Mouse (Mus musculus) CH12.LX (cell line): ENCODE measurements at regions not wholly inside any gene's neighbourhood (a gene's known extent, or its start where the extent isn't known, plus 50 kb on each side); places are given as distances from the start of the nearest gene placed in this dataset.

Source experiments
- DNase-seq: peaks from one replicate; pipeline ENCODE4 v3.0.0-alpha.2; 2013; ENCODE audit errors: extremely low read depth
- H3K27ac ChIP-seq: 2 replicates; pipeline ENCODE4 v1.5.1; 2012; ENCODE audit warnings: low read depth, mild to moderate bottlenecking, control low read depth, moderate library complexity; ENCODE audit not compliant: insufficient read depth
- H3K27me3 ChIP-seq: replicated peaks from 2 replicates; pipeline ENCODE3; 2012; ENCODE audit warnings: inconsistent platforms
- H3K36me3 ChIP-seq, 2 experiments: replicated peaks in 1 of 2; 2 replicates each; pipeline versions ENCODE3 to v1.6.1; 2012; ENCODE audit warnings: inconsistent platforms in 1 of 2, low read length in 1 of 2, mild to moderate bottlenecking in 1 of 2, mixed read lengths in 1 of 2, moderate library complexity in 1 of 2; ENCODE audit not compliant: control insufficient read depth in 1 of 2, insufficient read depth in 1 of 2
- H3K4me1 ChIP-seq, 2 experiments: 2 replicates each; pipeline ENCODE4 v1.6.1; 2012; ENCODE audit warnings: inconsistent platforms in 1 of 2, moderate library complexity in 1 of 2; ENCODE audit not compliant: insufficient read depth in 2 of 2, control insufficient read depth in 1 of 2
- H3K4me2 ChIP-seq: 2 replicates; pipeline ENCODE4 v1.6.1; 2012; ENCODE audit warnings: low read depth, mild to moderate bottlenecking, control low read depth; ENCODE audit not compliant: poor library complexity, insufficient read depth, severe bottlenecking
- H3K4me3 ChIP-seq, 3 experiments: fragments of 150-350 bp in 1 of 3; sonication (generic) in 1 of 3; replicated peaks in 1 of 3; 2 replicates each; pipeline versions ENCODE3 to v1.5.1; 2011 to 2012; ENCODE audit warnings: low read depth in 2 of 3, low read length in 2 of 3, mild to moderate bottlenecking in 2 of 3, moderate library complexity in 2 of 3, control low read depth in 1 of 3, improper control_type of control experiment in 1 of 3, inconsistent platforms in 1 of 3, mixed read lengths in 1 of 3; ENCODE audit not compliant: poor library complexity in 1 of 3
- H3K79me2 ChIP-seq: replicated peaks from 2 replicates; pipeline ENCODE4 v1.6.1; 2012; ENCODE audit warnings: mild to moderate bottlenecking, moderate library complexity; ENCODE audit not compliant: control insufficient read depth, poor library complexity, insufficient read depth, severe bottlenecking; ENCODE audit errors: extremely low read depth
- H3K9ac ChIP-seq: 2 replicates; pipeline ENCODE4 v1.6.1; 2012; ENCODE audit warnings: low read depth, mild to moderate bottlenecking, control low read depth, moderate library complexity; ENCODE audit not compliant: insufficient read depth
- H3K9me3 ChIP-seq: replicated peaks from 2 replicates; pipeline ENCODE3; 2012; ENCODE audit warnings: low read length, inconsistent platforms, mixed read lengths
- BHLHE40 ChIP-seq: IDR thresholded peaks from 2 replicates; pipeline ENCODE4 v1.6.1; 2011; ENCODE audit warnings: mild to moderate bottlenecking, low read depth, low read length, improper control_type of control experiment
- CHD1 ChIP-seq: IDR thresholded peaks from 2 replicates; pipeline ENCODE4 v1.6.1; 2012; ENCODE audit warnings: low read depth, low read length, improper control_type of control experiment, inconsistent platforms
- CTCF ChIP-seq, 2 experiments: IDR thresholded peaks in 1 of 2; conservative IDR thresholded peaks in 1 of 2; 2 replicates each; pipeline ENCODE4 v1.5.1; 2011 to 2012; ENCODE audit warnings: low read depth in 2 of 2, low read length in 2 of 2, improper control_type of control experiment in 1 of 2, inconsistent platforms in 1 of 2, mild to moderate bottlenecking in 1 of 2, moderate library complexity in 1 of 2
- E2F4 ChIP-seq: IDR thresholded peaks from 2 replicates; pipeline ENCODE4 v1.6.1; 2011; ENCODE audit warnings: low read depth, low read length, improper control_type of control experiment; ENCODE audit not compliant: insufficient replicate concordance
- ELF1 ChIP-seq: IDR thresholded peaks from 2 replicates; pipeline ENCODE4 v1.6.1; 2014; ENCODE audit warnings: low read depth, mild to moderate bottlenecking, inconsistent platforms, low read length, improper control_type of control experiment
- EP300 ChIP-seq: IDR thresholded peaks from 2 replicates; pipeline ENCODE4 v1.6.1; 2011; ENCODE audit warnings: low read length, improper control_type of control experiment
- ETS1 ChIP-seq: conservative IDR thresholded peaks from 2 replicates; pipeline ENCODE4 v1.6.1; 2012; ENCODE audit warnings: low read depth, mild to moderate bottlenecking, inconsistent platforms, low read length, improper control_type of control experiment, moderate library complexity
- GABPA ChIP-seq: IDR thresholded peaks from 2 replicates; pipeline ENCODE4 v1.6.1; 2012; ENCODE audit warnings: low read depth, low read length, improper control_type of control experiment, inconsistent platforms; ENCODE audit not compliant: insufficient replicate concordance
- HCFC1 ChIP-seq: IDR thresholded peaks from 2 replicates; pipeline ENCODE4 v1.6.1; 2012; ENCODE audit warnings: low read depth, mild to moderate bottlenecking, inconsistent platforms, low read length, improper control_type of control experiment
- JUN ChIP-seq: IDR thresholded peaks from 2 replicates; pipeline ENCODE4 v1.6.1; 2011; ENCODE audit warnings: low read depth, mild to moderate bottlenecking, low read length, improper control_type of control experiment, moderate library complexity; ENCODE audit not compliant: insufficient read depth
- JUND ChIP-seq: conservative IDR thresholded peaks from 2 replicates; pipeline ENCODE4 v1.6.1; 2011; ENCODE audit warnings: low read depth, low read length, improper control_type of control experiment
- KAT2A ChIP-seq: IDR thresholded peaks from 2 replicates; pipeline ENCODE4 v1.6.1; 2012; ENCODE audit warnings: low read length, improper control_type of control experiment, inconsistent platforms; ENCODE audit not compliant: insufficient replicate concordance
- MAFK ChIP-seq: IDR thresholded peaks from 2 replicates; pipeline ENCODE4 v1.6.1; 2011; ENCODE audit warnings: low read length, improper control_type of control experiment; ENCODE audit not compliant: insufficient replicate concordance
- MAX ChIP-seq: IDR thresholded peaks from 2 replicates; pipeline ENCODE4 v1.6.1; 2011; ENCODE audit warnings: low read length, improper control_type of control experiment
- MAZ ChIP-seq: IDR thresholded peaks from 2 replicates; pipeline ENCODE4 v1.6.1; 2012; ENCODE audit warnings: low read depth, mild to moderate bottlenecking, inconsistent platforms, low read length, improper control_type of control experiment, moderate library complexity
- MYC ChIP-seq: IDR thresholded peaks from 2 replicates; pipeline ENCODE4 v1.6.1; 2011; ENCODE audit warnings: low read depth, mild to moderate bottlenecking, improper control_type of control experiment, low read length
- NRF1 ChIP-seq: IDR thresholded peaks from 2 replicates; pipeline ENCODE4 v1.6.1; 2014; ENCODE audit warnings: low read depth, mild to moderate bottlenecking, inconsistent platforms, low read length, improper control_type of control experiment, moderate library complexity
- PAX5 ChIP-seq: IDR thresholded peaks from 2 replicates; pipeline ENCODE4 v1.6.1; 2012; ENCODE audit warnings: low read length, inconsistent platforms, mixed read lengths
- POLR2A ChIP-seq: IDR thresholded peaks from 2 replicates; pipeline ENCODE4 v1.6.1; 2011; ENCODE audit warnings: low read depth, mild to moderate bottlenecking, improper control_type of control experiment, low read length
- POLR2AphosphoS2 ChIP-seq: IDR thresholded peaks from 2 replicates; pipeline ENCODE4 v1.6.1; 2011; ENCODE audit warnings: low read depth, low read length, improper control_type of control experiment
- RAD21 ChIP-seq: IDR thresholded peaks from 2 replicates; pipeline ENCODE4 v1.6.1; 2011; ENCODE audit warnings: low read depth, mild to moderate bottlenecking, low read length, improper control_type of control experiment, moderate library complexity
- RCOR1 ChIP-seq: conservative IDR thresholded peaks from 2 replicates; pipeline ENCODE4 v1.6.1; 2012; ENCODE audit warnings: low read depth, mild to moderate bottlenecking, inconsistent platforms, low read length, improper control_type of control experiment
- SIN3A ChIP-seq: IDR thresholded peaks from 2 replicates; pipeline ENCODE4 v1.6.1; 2012; ENCODE audit warnings: low read length, improper control_type of control experiment, inconsistent platforms
- SMC3 ChIP-seq: IDR thresholded peaks from 2 replicates; pipeline ENCODE4 v1.6.1; 2011; ENCODE audit warnings: low read depth, low read length, improper control_type of control experiment
- UBTF ChIP-seq: IDR thresholded peaks from 2 replicates; pipeline ENCODE4 v1.6.1; 2012; ENCODE audit warnings: low read depth, mild to moderate bottlenecking, inconsistent platforms, low read length, improper control_type of control experiment, moderate library complexity
- ZMIZ1 ChIP-seq: IDR thresholded peaks from 2 replicates; pipeline ENCODE4 v1.6.1; 2012; ENCODE audit warnings: low read depth, mild to moderate bottlenecking, inconsistent platforms, low read length, improper control_type of control experiment
- ZNF384 ChIP-seq: IDR thresholded peaks from 2 replicates; pipeline ENCODE4 v1.6.1; 2012; ENCODE audit warnings: low read depth, low read length, improper control_type of control experiment, inconsistent platforms
- dilution Hi-C: fragments of 300-500 bp; cut with MboI; formaldehyde crosslinking; loops from 2 replicates; pipeline ENCODE4 v1.14.3; 2020; ENCODE audit warnings: low sequenced_read_pairs; ENCODE audit not compliant: extremely low pct_unique_long_range_greater_than_20kb, extremely low pct_ligation_motif_present
- in situ Hi-C: fragments of 300-500 bp; cut with MboI; formaldehyde crosslinking; loops from 3 replicates; pipeline ENCODE4 v1.14.3; 2019; ENCODE audit warnings: low sequenced_read_pairs, low pct_ligation_motif_present, low pct_unique_long_range_greater_than_20kb, mixed read lengths

DNA sequence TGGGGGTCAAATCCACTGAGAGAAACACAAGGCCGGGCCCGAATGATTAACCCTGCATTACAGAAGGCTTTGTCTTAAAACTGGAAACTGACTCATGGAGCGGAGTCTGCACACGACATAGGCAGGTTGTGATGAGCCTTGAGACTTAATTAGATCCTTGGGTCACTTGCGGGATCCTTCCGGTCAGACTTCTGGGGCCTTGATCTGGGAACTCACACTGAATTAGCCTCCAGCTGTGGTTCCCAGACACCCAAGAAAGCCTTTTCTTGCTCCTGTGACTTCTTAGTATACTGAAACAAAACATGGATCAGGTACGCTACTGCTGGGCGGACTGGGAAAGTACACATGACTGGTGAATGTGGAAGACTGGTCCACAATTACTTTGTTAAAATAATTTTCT is 1015.8 kb downstream of the Adgrl2 start:
- DNase-seq = no peak
- in situ Hi-C loops = no loop called here
- no peak overlapping the region for H3K4me3 ChIP-seq
- no peak overlapping the region for H3K9ac ChIP-seq
- H3K9me3 ChIP-seq = no peaks in the 10 kb centered on the region
- TF ChIP-seq HCFC1 (no peak), JUN (no peak), E2F4 (no peak), SMC3 (no peak), ETS1 (no peak), RCOR1 (no peak), JUND (no peak), ELF1 (no peak), SIN3A (no peak), BHLHE40 (no peak)
- dilution Hi-C loops = no loop called here
- no peak overlapping the region for H3K4me2 ChIP-seq
- no peaks in the 10 kb centered on the region for H3K79me2 ChIP-seq
- no peak overlapping the region for H3K27ac ChIP-seq
- no peaks in the 10 kb centered on the region for H3K27me3 ChIP-seq
- no peaks in the 10 kb centered on the region for H3K36me3 ChIP-seq
- H3K4me1 ChIP-seq = no peaks in the 10 kb centered on the region

DNA sequence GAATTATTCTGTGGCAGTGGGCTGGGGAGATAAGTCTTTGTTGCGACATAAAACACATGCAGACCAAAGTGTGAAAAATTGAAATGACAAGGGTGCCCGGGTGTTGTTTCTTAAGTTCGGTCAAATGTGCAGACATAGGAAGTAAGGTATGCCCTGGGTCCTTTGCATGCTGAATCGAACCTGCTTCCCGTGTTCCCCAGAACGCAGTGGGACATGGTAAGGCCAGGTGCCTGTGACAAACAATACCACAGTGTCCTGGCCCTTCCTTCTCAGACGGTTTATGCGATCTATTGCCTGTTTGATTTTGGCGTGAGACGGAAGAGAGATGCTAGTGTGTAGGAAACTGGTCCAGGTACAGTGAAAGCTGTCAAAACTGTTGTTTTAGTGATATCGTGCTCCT is 1022.1 kb downstream of the Adgrl2 start:
- Histone ChIP-seq H3K9ac (no peak overlapping the region), H3K79me2 (no peaks in the 10 kb centered on the region), H3K4me2 (peak overlapping the region; percentile 44), H3K36me3 (no peaks in the 10 kb centered on the region), H3K4me1 (peaks cover 6 to 19% of the 10 kb centered on the region in 2 experiments), H3K27ac (no peak overlapping the region), H3K4me3 (peak overlapping the region in 1 of 3 experiments; percentile 20), H3K9me3 (no peaks in the 10 kb centered on the region), H3K27me3 (no peaks in the 10 kb centered on the region)
- DNase-seq = no peak
- in situ Hi-C loops (no loop called here), dilution Hi-C loops (no loop called here)
- TF ChIP-seq RAD21 (no peak), ZMIZ1 (no peak), UBTF (no peak), MAFK (no peak), ZNF384 (no peak), POLR2AphosphoS2 (no peak), EP300 (no peak), GABPA (no peak), BHLHE40 (no peak), CHD1 (no peak), POLR2A (no peak), CTCF (conservative IDR thresholded peaks at IDR 0.05 in 1 of 2, IDR thresholded peaks at IDR 0.05 in 1 of 2; ENCODE audit: low read depth in 2 of 2, low read length in 2 of 2) (no peak), MYC (no peak), KAT2A (no peak), E2F4 (no peak), NRF1 (no peak), MAX (no peak), MAZ (no peak), PAX5 (no peak)
- TF ChIP-seq, all 38 proteins: peak for 0
